7 mouse cellular contexts compared by ENCODE assay signal in genomic region chr13:21786899-21787629, GRCm38 (mm10). TPM values are rescaled to one million over a fixed set of nuclear protein-coding genes. Genes with fewer than 3 reads are reported as not detected.
DNase-seq lines count a peak whose midpoint lies in the region; ATAC-seq lines count a peak whose summit lies in the region.
"Not testable (repeated sequence)": the region's sequence is repeated elsewhere in the genome, so short reads cannot be mapped to it uniquely, and the experiment has no call there.

Gene Hist1h2an, minus strand, starts transcription at chr13:21787218.
Gene Hist1h2bp, plus strand, starts transcription at chr13:21787461.

- ATAC-seq in intestine, embryonic 16.5 days: peak; percentile 92
- peak; percentile 95 for ATAC-seq in midbrain, embryonic 11.5 days (ENCODE audit: low FRiP score)

- not testable (repeated sequence) for H3K36me3 ChIP-seq in intestine, embryonic 16.5 days (ENCODE audit: control insufficient read depth, insufficient read depth, low read length); midbrain, embryonic 11.5 days (ENCODE audit: control insufficient read depth, insufficient read depth, low read length)

- intact Hi-C loops in left cerebral cortex, postnatal 36 days (cut with DNase I): loop anchor here (2.0 kb wide), 1 partner anchor 36 kb away; the partner anchor contains the start of gene Hist1h4k

- H3K27me3 ChIP-seq in intestine, embryonic 16.5 days (replicated peaks; ENCODE audit: control insufficient read depth, insufficient read depth, low read length); midbrain, embryonic 11.5 days (ENCODE audit: control insufficient read depth, insufficient read depth, low read length): not testable (repeated sequence)

- H3K4me1 ChIP-seq in intestine, embryonic 16.5 days (ENCODE audit: control insufficient read depth, insufficient read depth, low read length): peaks cover 23% of the 10 kb centered on the region
- peaks cover 34% of the 10 kb centered on the region for H3K4me1 ChIP-seq in midbrain, embryonic 11.5 days (ENCODE audit: control insufficient read depth, insufficient read depth, low read length)

- H3K4me3 ChIP-seq in intestine, embryonic 16.5 days (ENCODE audit: low read length): peak within 1 kb of the TSS; percentile 36
- peak within 1 kb of the TSS; percentile 34 for H3K4me3 ChIP-seq in midbrain, embryonic 11.5 days (ENCODE audit: low read depth, low read length)

- 0% methylated on average over 34 of the region's 63 CpGs for WGBS in intestine, embryonic 16.5 days
- WGBS in midbrain, embryonic 11.5 days: under 1% methylated on average over 33 of the region's 63 CpGs

- peak within 1 kb of the TSS; percentile 73 for H3K27ac ChIP-seq in intestine, embryonic 16.5 days (ENCODE audit: low read length)
- peak within 1 kb of the TSS; percentile 87 for H3K27ac ChIP-seq in midbrain, embryonic 11.5 days (ENCODE audit: low read depth, low read length)

- not testable (repeated sequence) for H3K9me3 ChIP-seq in intestine, embryonic 16.5 days (ENCODE audit: control insufficient read depth, low read length); midbrain, embryonic 11.5 days (ENCODE audit: control insufficient read depth, low read length)

- peak within 1 kb of the TSS; percentile 50 for H3K4me2 ChIP-seq in intestine, embryonic 16.5 days (ENCODE audit: low read depth, low read length)
- H3K4me2 ChIP-seq in midbrain, embryonic 11.5 days: peak within 1 kb of the TSS; percentile 48

- peak within 1 kb of the TSS; percentile 58; the same call in 1 of the 2 replicates for H3K9ac ChIP-seq in intestine, embryonic 16.5 days (ENCODE audit: low read depth, low read length)
- H3K9ac ChIP-seq in midbrain, embryonic 11.5 days (ENCODE audit: low read length): peak within 1 kb of the TSS; percentile 64

- peak; percentile 89 for DNase-seq in adrenal gland, adult 8-10 months
- peak; percentile 95 for DNase-seq in embryo, embryonic 9.5 days (ENCODE audit: extremely low spot score)
- DNase-seq in gastrocnemius, postnatal 4 days (ENCODE audit: low spot score in 2 of 2): peak; percentile 65 to 83
- peak; percentile 84 to 88 for DNase-seq in left cerebral cortex, postnatal 36 days (ENCODE audit: low spot score in 2 of 2)
- DNase-seq in midbrain, embryonic 11.5 days (ENCODE audit: low spot score, missing footprints): peak; percentile 99
- DNase-seq in skeletal muscle tissue, adult 2 months (ENCODE audit: low read depth, low spot score): peak; percentile 98

RNA-seq across cellular contexts. Expression of gene Hist1h2an, which starts in this region (rescaled TPM):
- total RNA-seq in adrenal gland, adult 8-10 months (2022): 1 to 10 TPM in 2 of 4 experiments, not detected in 2; 2.7 to 7.2 TPM
- total RNA-seq in gastrocnemius, postnatal 4 days (2021): 100 to 1,000 TPM in 1 of 2 experiments, 10 to 100 TPM in 1; 82.7 to 102 TPM
- polyA plus RNA-seq in intestine, embryonic 16.5 days (2015; fragmentation: Nextera tagmentation; extraction: Ambion mirVana): 3.8 and 4.1 TPM in 2 replicates
- not detected for total RNA-seq in left cerebral cortex, postnatal 36 days (2021)
- polyA plus RNA-seq in midbrain, embryonic 11.5 days (2014; fragmentation: Nextera tagmentation; extraction: Ambion mirVana): 2.6 and 7.4 TPM in 2 replicates

RNA-seq across cellular contexts. Expression of gene Hist1h2bp, which starts in this region (rescaled TPM):
- 10 to 100 TPM in 1 of 4 experiments, 1 to 10 TPM in 3; 6.0 to 15.5 (median 8.6) TPM for total RNA-seq in adrenal gland, adult 8-10 months (2022)
- total RNA-seq in gastrocnemius, postnatal 4 days (2021): 100 to 1,000 TPM; 143 to 201 TPM
- 1.5 and 1.7 TPM in 2 replicates for polyA plus RNA-seq in intestine, embryonic 16.5 days (2015; fragmentation: Nextera tagmentation; extraction: Ambion mirVana)
- total RNA-seq in left cerebral cortex, postnatal 36 days (2021): 1 to 10 TPM; 8.0 to 8.4 TPM
- 2.5 TPM in 2 replicates for polyA plus RNA-seq in midbrain, embryonic 11.5 days (2014; fragmentation: Nextera tagmentation; extraction: Ambion mirVana)

Comparison
In these comparisons a context has a peak if more than half of its experiments do, and no peak if none do; other contexts are left out.
1. Peak in every context shown above with its lines: DNase-seq, ATAC-seq, H3K4me3 ChIP-seq and H3K27ac ChIP-seq.
2. RNA of gene Hist1h2an (total RNA-seq): 82.7 to 102 TPM in gastrocnemius, postnatal 4 days; 2.7 to 7.2 TPM in adrenal gland, adult 8-10 months and not detected in left cerebral cortex, postnatal 36 days; every median in the first group is over 10 times any median in the second.
3. RNA of gene Hist1h2bp (total RNA-seq): 143 to 201 TPM in gastrocnemius, postnatal 4 days; 6.0 to 15.5 TPM in adrenal gland, adult 8-10 months and 8.0 to 8.4 TPM in left cerebral cortex, postnatal 36 days; every median in the first group is over 4 times any median in the second.